Mouse (Mus musculus): ENCODE measurements around the gene Mroh8.

The Mroh8 gene

GRCm38 (mm10) chr2:157279416-157279800 lies at the start of gene Mroh8:
Gene Mroh8 (minus strand): TSS chr2:157279549.
- DNase-seq (ENCODE audit: low spot score in 2 of 2): no peak

- no peak for DNase-seq (ENCODE audit: low spot score in 2 of 2)
Observed at GRCm38 (mm10) chr2:157328570-157328969, 49.2 kb upstream of the Mroh8 start.

GRCm38 (mm10) chr2:157328106-157328505 lies 48.8 kb upstream of the Mroh8 start:
- DNase-seq (ENCODE audit: low spot score in 2 of 2): no peak

- peak in 1 of 2 experiments; percentile 19 for DNase-seq (ENCODE audit: low spot score in 2 of 2)
Observed at GRCm38 (mm10) chr2:157325238-157325637, 45.9 kb upstream of the Mroh8 start.

- no peak for DNase-seq (ENCODE audit: low spot score in 2 of 2)
Observed at GRCm38 (mm10) chr2:157322029-157322766, 42.8 kb upstream of the Mroh8 start.

GRCm38 (mm10) chr2:157320886-157321285 lies 41.5 kb upstream of the Mroh8 start:
- no peak for DNase-seq (ENCODE audit: low spot score in 2 of 2)

- no peak for DNase-seq (ENCODE audit: low spot score in 2 of 2)
Observed at GRCm38 (mm10) chr2:157320135-157320534, 40.8 kb upstream of the Mroh8 start.

GRCm38 (mm10) chr2:157317220-157317619 lies 37.9 kb upstream of the Mroh8 start:
- DNase-seq (ENCODE audit: low spot score in 2 of 2): no peak

GRCm38 (mm10) chr2:157316358-157316933 lies 37.1 kb upstream of the Mroh8 start:
- DNase-seq (ENCODE audit: low spot score in 2 of 2): no peak

GRCm38 (mm10) chr2:157315486-157315885 lies 36.1 kb upstream of the Mroh8 start:
- DNase-seq (ENCODE audit: low spot score in 2 of 2): no peak

GRCm38 (mm10) chr2:157314310-157314709 lies 35.0 kb upstream of the Mroh8 start:
- no peak for DNase-seq (ENCODE audit: low spot score in 2 of 2)

- no peak for DNase-seq (ENCODE audit: low spot score in 2 of 2)
Observed at GRCm38 (mm10) chr2:157313718-157314117, 34.4 kb upstream of the Mroh8 start.

- no peak for DNase-seq (ENCODE audit: low spot score in 2 of 2)
Observed at GRCm38 (mm10) chr2:157310963-157311637, 31.8 kb upstream of the Mroh8 start.

- no peak for DNase-seq (ENCODE audit: low spot score in 2 of 2)
Observed at GRCm38 (mm10) chr2:157309611-157310010, 30.3 kb upstream of the Mroh8 start.

- no peak for DNase-seq (ENCODE audit: low spot score in 2 of 2)
Observed at GRCm38 (mm10) chr2:157308273-157308917, 29.0 kb upstream of the Mroh8 start.

- no peak for DNase-seq (ENCODE audit: low spot score in 2 of 2)
Observed at GRCm38 (mm10) chr2:157307715-157308265, 28.4 kb upstream of the Mroh8 start.

GRCm38 (mm10) chr2:157306091-157307032 lies 27.0 kb upstream of the Mroh8 start:
- DNase-seq (ENCODE audit: low spot score in 2 of 2): no peak

- no peak for DNase-seq (ENCODE audit: low spot score in 2 of 2)
Observed at GRCm38 (mm10) chr2:157303096-157303495, 23.7 kb upstream of the Mroh8 start.

- DNase-seq (ENCODE audit: low spot score in 2 of 2): no peak
Observed at GRCm38 (mm10) chr2:157300051-157300450, 20.7 kb upstream of the Mroh8 start.

- no peak for DNase-seq (ENCODE audit: low spot score in 2 of 2)
Observed at GRCm38 (mm10) chr2:157296105-157296689, 16.8 kb upstream of the Mroh8 start.

GRCm38 (mm10) chr2:157292093-157292492 lies 12.7 kb upstream of the Mroh8 start:
- peak; percentile 62 to 75 for DNase-seq (ENCODE audit: low spot score in 2 of 2)
